Mouse (Mus musculus) C2C12 (cell line): Measurements from ENCODE around the gene Fndc1.

Source experiments
- CEBPB ChIP-seq: IDR thresholded peaks from one replicate; pipeline ENCODE4 v1.6.1; 2011; ENCODE audit warnings: low read depth, mild to moderate bottlenecking, control low read depth, moderate library complexity
- CTCF ChIP-seq: IDR thresholded peaks from one replicate; pipeline ENCODE4 v1.5.1; 2011; ENCODE audit not compliant: control insufficient read depth, insufficient read depth, insufficient read length
- MAX ChIP-seq: IDR thresholded peaks from one replicate; pipeline ENCODE4 v1.6.1; 2011; ENCODE audit warnings: mild to moderate bottlenecking, control low read depth
- MYOG ChIP-seq: IDR thresholded peaks from one replicate; pipeline ENCODE4 v1.6.1; 2011; ENCODE audit not compliant: control insufficient read depth, insufficient read length; ENCODE audit errors: extremely low read depth
- USF1 ChIP-seq: IDR thresholded peaks from one replicate; pipeline ENCODE4 v1.6.1; 2011; ENCODE audit warnings: low read depth, mild to moderate bottlenecking, control low read depth, moderate library complexity

DNA sequence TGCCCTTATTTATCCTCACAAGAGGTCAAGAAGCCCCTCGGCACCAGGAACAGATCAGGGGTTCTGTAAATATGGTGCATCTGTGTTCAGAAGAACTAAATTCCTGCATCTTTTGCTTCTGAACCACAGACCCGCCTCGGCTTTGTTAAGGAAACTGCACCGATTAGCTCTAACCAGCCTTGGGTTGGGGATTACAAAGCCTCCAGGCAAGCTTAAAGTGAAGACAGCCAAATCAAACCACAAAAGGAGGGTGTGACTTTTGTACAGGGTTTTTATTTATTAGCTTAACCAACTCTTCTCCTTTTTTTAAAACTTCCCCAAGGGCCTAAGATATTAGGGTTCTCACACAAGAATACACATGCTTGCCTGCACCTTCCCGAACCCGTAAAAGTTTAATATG, 23.1 kb upstream of the Fndc1 start:
- TF ChIP-seq CTCF (no peak), MAX (no peak), MYOG (no peak), CEBPB (no peak), USF1 (no peak)
